Mouse (Mus musculus): Measurements from ENCODE around the gene Fam71f2. TPM values are rescaled to one million over a fixed set of nuclear protein-coding genes. Genes with fewer than 3 reads are reported as not detected.

The Fam71f2 gene
- under 1 TPM in 1 of 2 experiments, not detected in 1; 0.70 TPM for total RNA-seq (2021)
- long read RNA-seq, experiment 1, partial matches to known transcripts: 0 of 1 reads
- long read RNA-seq, experiment 1, other reads (novel, unspliced or antisense): 1 of 1 reads
- long read RNA-seq, experiment 2: 0 reads

- no peak for DNase-seq
Observed at GRCm38 (mm10) chr6:29279293-29279692, at the start of gene Fam71f2. Gene Fam71f2, plus strand, starts transcription at chr6:29279593.

- no peak for DNase-seq
Observed at GRCm38 (mm10) chr6:29230386-29230785, 49.0 kb upstream of the Fam71f2 start.

GRCm38 (mm10) chr6:29231799-29232198 is 47.6 kb upstream of the Fam71f2 start:
- DNase-seq: no peak

GRCm38 (mm10) chr6:29232321-29232720 is 47.1 kb upstream of the Fam71f2 start:
- no peak for DNase-seq

- no peak for DNase-seq
Observed at GRCm38 (mm10) chr6:29233710-29234109, 45.7 kb upstream of the Fam71f2 start.

- DNase-seq: peak; percentile 22
Observed at GRCm38 (mm10) chr6:29234272-29234671, 45.1 kb upstream of the Fam71f2 start.

GRCm38 (mm10) chr6:29240806-29241205 is 38.6 kb upstream of the Fam71f2 start:
- peak; percentile 67 for DNase-seq

GRCm38 (mm10) chr6:29241697-29242096 is 37.7 kb upstream of the Fam71f2 start:
- DNase-seq: no peak

GRCm38 (mm10) chr6:29242265-29242664 is 37.1 kb upstream of the Fam71f2 start:
- no peak for DNase-seq

- DNase-seq: no peak
Observed at GRCm38 (mm10) chr6:29245272-29246120, 33.9 kb upstream of the Fam71f2 start.

GRCm38 (mm10) chr6:29246183-29246582 is 33.2 kb upstream of the Fam71f2 start:
- no peak for DNase-seq

GRCm38 (mm10) chr6:29246585-29246984 is 32.8 kb upstream of the Fam71f2 start:
- no peak for DNase-seq

GRCm38 (mm10) chr6:29247072-29247471 is 32.3 kb upstream of the Fam71f2 start:
- no peak for DNase-seq

GRCm38 (mm10) chr6:29259418-29259817 is 20.0 kb upstream of the Fam71f2 start:
- no peak for DNase-seq

GRCm38 (mm10) chr6:29261831-29262230 is 17.6 kb upstream of the Fam71f2 start:
- DNase-seq: peak; percentile 24

GRCm38 (mm10) chr6:29263650-29264455 is 15.5 kb upstream of the Fam71f2 start:
- peak; percentile 66 for DNase-seq

- no peak for DNase-seq
Observed at GRCm38 (mm10) chr6:29264456-29264781, 15.0 kb upstream of the Fam71f2 start.

- no peak for DNase-seq
Observed at GRCm38 (mm10) chr6:29266936-29267335, 12.5 kb upstream of the Fam71f2 start.

GRCm38 (mm10) chr6:29269006-29269668 is 10.3 kb upstream of the Fam71f2 start:
- no peak for DNase-seq

GRCm38 (mm10) chr6:29270961-29271360 is 8.4 kb upstream of the Fam71f2 start:
- DNase-seq: peak; percentile 41

GRCm38 (mm10) chr6:29272312-29273072 is 6.9 kb upstream of the Fam71f2 start, which contains the start of gene Hilpda:
Gene Hilpda, plus strand, starts transcription at chr6:29272488.
- peak; percentile 93 for DNase-seq

GRCm38 (mm10) chr6:29276746-29277145 is 2.6 kb upstream of the Fam71f2 start:
- DNase-seq: no peak

Measured in adrenal gland, postnatal 10 days (tissue).